Mouse (Mus musculus) midbrain, embryonic 15.5 days (tissue): ENCODE results near the gene Frmd6. TPM values are rescaled to one million over a fixed set of nuclear protein-coding genes. Genes with fewer than 3 reads are reported as not detected.

Experiments used
- ATAC-seq: fragments of 200-750 bp; cut with Nextera tagmentation; replicated peaks from 2 replicates; pipeline ENCODE4 v1.8.0; 2017; ENCODE audit warnings: moderate TSS enrichment
- H3K27ac ChIP-seq: fragments of 300-500 bp; sonication (generic); 2 replicates; pipeline ENCODE4 v1.5.1; 2015; ENCODE audit warnings: mild to moderate bottlenecking, inconsistent platforms
- H3K27me3 ChIP-seq: fragments of 300-500 bp; sonication (generic); replicated peaks from 2 replicates; pipeline ENCODE4 v1.6.1; 2015; ENCODE audit warnings: inconsistent platforms
- H3K36me3 ChIP-seq: fragments of 300-500 bp; sonication (generic); replicated peaks from 2 replicates; pipeline ENCODE4 v1.6.1; 2015; ENCODE audit warnings: inconsistent platforms
- H3K4me1 ChIP-seq: fragments of 300-500 bp; sonication (generic); 2 replicates; pipeline ENCODE4 v1.6.1; 2015; ENCODE audit warnings: inconsistent platforms
- H3K4me2 ChIP-seq: fragments of 300-500 bp; sonication (generic); 2 replicates; pipeline ENCODE4 v1.6.1; 2015; ENCODE audit warnings: inconsistent platforms, mild to moderate bottlenecking, moderate library complexity
- H3K4me3 ChIP-seq: fragments of 300-500 bp; sonication (generic); 2 replicates; pipeline ENCODE4 v1.5.1; 2015; ENCODE audit warnings: mild to moderate bottlenecking, inconsistent platforms
- H3K9ac ChIP-seq: fragments of 300-500 bp; sonication (generic); 2 replicates; pipeline ENCODE4 v1.6.1; 2015; ENCODE audit warnings: mild to moderate bottlenecking, inconsistent platforms
- H3K9me3 ChIP-seq: fragments of 300-500 bp; sonication (generic); 2 replicates; pipeline ENCODE4 v1.6.1; 2016; ENCODE audit warnings: inconsistent platforms
- WGBS: fragments of 180-500 bp; shearing (Covaris S2); methylation state at CpG from one replicate; pipeline ENCODE4 v1.1.7; 2015; ENCODE audit warnings: mixed read lengths; 5-methylcytosine and 5-hydroxymethylcytosine counted together
- polyA plus RNA-seq: library from polyadenylated mRNA; unstranded; fragments of >200 nt; fragmentation: Nextera tagmentation; extraction: Ambion mirVana; gene quantifications from 2 replicates; pipeline ENCODE4 v1.2.1, GENCODE M21; 2015

Gene Frmd6
- polyA plus RNA-seq, 1 experiment from 2014 or later, result 9.7 TPM

DNA sequence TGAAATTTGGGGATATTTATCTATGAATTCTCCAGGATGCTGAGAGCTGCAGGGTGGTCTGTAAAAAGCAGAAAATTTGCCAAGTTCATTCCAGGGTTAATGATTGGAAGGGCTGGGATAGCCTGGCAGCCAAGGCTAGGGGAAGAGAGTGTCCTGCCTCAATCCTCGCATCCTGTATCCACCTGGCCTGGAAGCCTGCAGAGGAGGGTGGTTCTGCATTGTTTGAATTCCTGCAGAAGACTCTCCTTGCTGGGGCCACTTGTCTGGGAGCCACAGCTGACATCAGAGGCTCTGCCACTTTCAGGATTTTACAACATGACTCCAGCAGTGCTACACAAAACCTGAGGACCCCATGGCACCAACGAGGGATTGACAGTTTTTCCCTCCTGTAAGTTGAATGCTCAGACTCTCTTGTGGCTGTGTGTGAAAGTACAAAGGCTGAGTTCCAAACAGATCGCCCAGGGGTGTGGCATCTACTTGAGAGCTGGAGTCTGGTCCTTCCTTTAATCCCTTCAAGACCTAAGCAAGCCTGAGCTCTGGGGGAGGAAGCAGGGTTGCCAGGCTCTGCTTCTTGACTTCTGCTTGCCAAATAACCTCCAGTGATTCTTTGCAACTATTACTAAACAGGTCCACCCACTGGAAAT, 12.4 kb upstream of the Frmd6 start:
- 16% methylated on average over 3 of the region's 3 CpGs for WGBS
- Histone ChIP-seq H3K4me3 (no peak overlapping the region), H3K9ac (no peak overlapping the region), H3K4me2 (no peak overlapping the region), H3K36me3 (no peaks in the 10 kb centered on the region), H3K27me3 (no peaks in the 10 kb centered on the region), H3K9me3 (no peaks in the 10 kb centered on the region), H3K4me1 (no peaks in the 10 kb centered on the region), H3K27ac (no peak overlapping the region)
- no peak for ATAC-seq

DNA sequence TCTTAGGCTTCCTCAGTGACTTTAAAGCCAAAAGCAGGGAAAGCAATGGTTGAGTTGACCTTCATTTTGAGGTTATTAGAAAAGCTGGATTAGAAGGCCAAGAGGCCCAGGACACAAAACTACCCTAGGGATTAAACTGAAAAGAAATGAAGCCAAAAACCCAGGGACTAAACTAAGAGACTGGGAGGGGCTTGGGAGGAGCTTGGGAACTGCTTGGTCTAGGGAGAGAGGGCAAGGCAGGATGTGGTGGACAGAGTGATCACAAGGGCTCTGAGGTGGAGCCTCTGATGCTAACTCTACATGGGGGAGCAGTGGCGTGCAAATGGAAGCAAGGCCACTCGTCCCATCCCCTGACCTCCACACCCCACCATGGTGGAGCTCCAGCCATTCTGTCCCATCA, 8.6 kb upstream of the Frmd6 start:
- H3K27me3 ChIP-seq, result no peaks in the 10 kb centered on the region
- H3K36me3 ChIP-seq, result no peaks in the 10 kb centered on the region
- no peaks in the 10 kb centered on the region for H3K4me1 ChIP-seq
- H3K4me3 ChIP-seq, result no peak overlapping the region
- no peak overlapping the region for H3K4me2 ChIP-seq
- 60% methylated on average over 2 of the region's 2 CpGs for WGBS
- no peak overlapping the region for H3K9ac ChIP-seq
- no peak for ATAC-seq
- no peak overlapping the region for H3K27ac ChIP-seq
- no peaks in the 10 kb centered on the region for H3K9me3 ChIP-seq

DNA sequence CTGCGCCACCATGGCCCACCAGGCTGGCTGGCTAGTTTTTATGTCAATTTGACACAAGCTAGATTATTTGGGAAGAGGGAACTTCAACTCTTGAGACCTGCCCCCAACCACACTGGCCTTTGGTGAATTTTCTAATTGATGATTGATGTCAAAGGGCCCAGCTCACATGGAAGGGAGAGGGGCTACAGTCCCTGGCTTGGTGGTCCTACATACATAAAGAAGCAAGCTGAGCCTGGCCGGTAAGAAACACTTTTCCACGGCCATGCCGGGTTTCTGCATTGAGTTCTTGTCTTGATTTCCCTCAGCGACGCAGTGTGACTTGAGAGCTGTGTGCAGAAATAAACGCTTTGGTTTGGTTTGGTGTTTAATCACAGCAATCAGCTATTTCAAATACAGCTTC, 1.3 kb upstream of the Frmd6 start:
- H3K9ac ChIP-seq, result no peak overlapping the region
- H3K27me3 ChIP-seq, result no peaks in the 10 kb centered on the region
- H3K9me3 ChIP-seq, result no peaks in the 10 kb centered on the region
- no peak for ATAC-seq
- H3K4me1 ChIP-seq, result peaks cover 27% of the 10 kb centered on the region
- no peaks in the 10 kb centered on the region for H3K36me3 ChIP-seq
- H3K4me2 ChIP-seq, result peak overlapping the region; percentile 82
- 66% methylated on average over 7 of the region's 7 CpGs for WGBS
- peak overlapping the region; percentile 79 for H3K4me3 ChIP-seq
- H3K27ac ChIP-seq, result 0 out of 2 replicates have a peak overlapping the region, but pooled peaks have one; percentile 91

GRCm38 (mm10) chr12:70825651-70826317, 470 bp downstream of the Frmd6 start:
- peaks cover 31% of the 10 kb centered on the region for H3K4me1 ChIP-seq
- no peaks in the 10 kb centered on the region for H3K9me3 ChIP-seq
- H3K27ac ChIP-seq, result peak overlapping the region; percentile 91
- peak overlapping the region; percentile 79 for H3K4me3 ChIP-seq
- no peaks in the 10 kb centered on the region for H3K36me3 ChIP-seq
- under 1% methylated on average over 55 of the region's 55 CpGs for WGBS
- peak overlapping the region; percentile 82 for H3K4me2 ChIP-seq
- no peaks in the 10 kb centered on the region for H3K27me3 ChIP-seq
- ATAC-seq, result peak; percentile 66
- H3K9ac ChIP-seq, result peak overlapping the region; percentile 74

GRCm38 (mm10) chr12:70826318-70827072, 1.2 kb downstream of the Frmd6 start:
- Histone ChIP-seq H3K4me1 (peaks cover 31% of the 10 kb centered on the region), H3K9me3 (no peaks in the 10 kb centered on the region), H3K27ac (peak overlapping the region; percentile 91), H3K36me3 (no peaks in the 10 kb centered on the region), H3K9ac (peak overlapping the region; percentile 74; the same call in 1 of the 2 replicates), H3K27me3 (no peaks in the 10 kb centered on the region), H3K4me3 (peak overlapping the region; percentile 79), H3K4me2 (peak overlapping the region; percentile 82)
- 2% methylated on average over 19 of the region's 19 CpGs for WGBS
- ATAC-seq, result no peak

- Histone ChIP-seq H3K36me3 (no peaks in the 10 kb centered on the region), H3K9ac (peak overlapping the region; percentile 28; the same call in 1 of the 2 replicates), H3K4me2 (peak overlapping the region; percentile 82), H3K4me1 (peaks cover 31% of the 10 kb centered on the region), H3K27me3 (no peaks in the 10 kb centered on the region), H3K9me3 (no peaks in the 10 kb centered on the region), H3K27ac (no peak overlapping the region), H3K4me3 (peak overlapping the region; percentile 79)
- ATAC-seq, result no peak
- WGBS, result 35% methylated on average over 9 of the region's 9 CpGs
Measured at GRCm38 (mm10) chr12:70827187-70827900, 2.0 kb downstream of the Frmd6 start.

DNA sequence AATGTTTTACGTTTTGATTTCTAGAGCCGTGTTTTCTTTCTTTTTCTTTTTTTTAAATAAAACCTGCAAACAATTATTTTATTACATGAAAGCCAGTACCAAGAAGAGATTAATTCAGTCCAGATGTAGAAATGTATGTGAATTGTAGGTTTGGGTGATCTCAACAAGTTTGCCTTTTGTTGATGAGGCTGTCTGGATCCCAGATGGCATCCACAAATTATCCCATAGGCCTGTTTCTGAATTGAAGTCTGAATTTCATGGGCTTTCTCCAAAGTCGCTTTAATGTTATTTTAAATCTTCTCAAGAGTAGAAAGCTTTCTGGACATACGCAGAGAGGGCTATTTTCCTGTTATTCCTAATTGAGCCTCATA, 2.6 kb downstream of the Frmd6 start:
- WGBS, result 76% methylated on average over 4 of the region's 4 CpGs
- Histone ChIP-seq H3K36me3 (no peaks in the 10 kb centered on the region), H3K4me1 (peaks cover 31% of the 10 kb centered on the region), H3K27ac (no peak overlapping the region), H3K9ac (no peak overlapping the region), H3K4me2 (no peak overlapping the region), H3K27me3 (no peaks in the 10 kb centered on the region), H3K4me3 (no peak overlapping the region), H3K9me3 (no peaks in the 10 kb centered on the region)
- ATAC-seq, result no peak

DNA sequence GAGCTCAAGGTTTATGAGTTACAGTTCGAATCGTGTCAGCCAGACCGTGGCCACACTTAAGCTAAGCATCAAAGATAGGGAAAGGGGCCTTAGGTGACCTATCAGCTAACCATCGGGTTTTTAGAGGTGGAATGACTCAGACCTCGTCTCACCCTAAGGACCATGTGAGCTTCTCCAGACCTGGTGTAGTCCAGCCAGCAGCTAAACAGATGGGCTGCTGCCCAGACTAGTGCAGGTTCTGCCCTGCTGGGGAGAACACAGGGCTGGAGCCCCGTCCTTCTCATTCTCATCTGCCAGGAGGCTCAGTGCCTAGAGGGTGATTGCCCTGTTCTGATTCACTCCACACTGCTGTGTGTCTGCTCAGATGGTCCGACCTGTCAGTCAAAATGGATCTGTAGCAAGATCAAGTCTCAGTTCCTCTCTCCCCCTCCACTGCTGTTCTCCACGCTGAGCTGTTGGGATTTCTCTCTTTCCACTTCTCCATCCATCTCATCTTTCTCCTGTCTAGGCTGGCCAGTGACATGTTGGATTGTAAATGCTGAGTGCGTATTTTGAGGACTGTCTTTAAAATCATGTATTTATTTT, 5.8 kb downstream of the Frmd6 start:
- H3K4me3 ChIP-seq, result no peak overlapping the region
- WGBS, result 84% methylated on average over 9 of the region's 9 CpGs
- no peak overlapping the region for H3K27ac ChIP-seq
- no peak for ATAC-seq
- peaks cover 18% of the 10 kb centered on the region for H3K4me1 ChIP-seq
- H3K36me3 ChIP-seq, result no peaks in the 10 kb centered on the region
- no peaks in the 10 kb centered on the region for H3K27me3 ChIP-seq
- H3K9me3 ChIP-seq, result no peaks in the 10 kb centered on the region
- H3K4me2 ChIP-seq, result no peak overlapping the region
- H3K9ac ChIP-seq, result no peak overlapping the region

DNA sequence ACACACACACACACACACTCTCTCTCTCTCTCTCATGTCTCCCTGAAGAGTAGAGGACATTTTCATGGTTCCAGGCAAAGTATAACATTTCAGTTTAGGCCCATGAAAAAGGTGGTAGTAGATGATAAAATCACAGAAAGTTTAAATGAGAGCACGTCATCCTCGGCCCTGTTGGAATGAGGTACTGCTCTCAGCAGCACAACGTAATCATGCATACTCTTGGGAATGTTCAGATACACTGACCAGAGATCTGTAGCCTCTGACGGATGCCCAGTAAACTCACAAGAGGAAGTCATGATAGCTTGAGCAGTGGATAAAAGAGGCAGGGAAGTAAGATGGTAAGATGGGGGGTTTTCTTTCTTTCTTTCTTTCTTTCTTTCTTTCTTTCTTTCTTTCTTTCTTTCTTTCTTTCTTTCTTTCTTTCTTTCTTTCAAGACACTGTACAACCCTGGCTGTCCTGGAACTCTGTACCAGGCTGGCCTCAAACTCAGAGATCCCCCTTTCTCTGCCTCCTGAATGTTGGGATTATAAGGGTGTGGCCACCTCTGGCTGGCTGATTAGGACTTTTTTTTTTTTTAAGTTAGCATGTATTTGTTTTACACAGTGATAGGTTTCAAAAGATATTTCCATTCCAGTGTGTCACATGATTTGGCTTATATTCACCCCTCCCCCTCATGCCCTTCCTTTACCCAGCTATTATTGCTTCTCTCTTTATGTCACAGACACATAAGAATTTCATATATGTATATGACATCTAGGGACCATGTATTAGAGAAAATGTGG, 7.1 kb downstream of the Frmd6 start:
- 84% methylated on average over 4 of the region's 4 CpGs for WGBS
- H3K4me3 ChIP-seq, result no peak overlapping the region
- no peaks in the 10 kb centered on the region for H3K27me3 ChIP-seq
- H3K9ac ChIP-seq, result no peak overlapping the region
- no peak overlapping the region for H3K4me2 ChIP-seq
- no peak for ATAC-seq
- H3K4me1 ChIP-seq, result peaks cover 6% of the 10 kb centered on the region
- H3K9me3 ChIP-seq, result no peaks in the 10 kb centered on the region
- no peak overlapping the region for H3K27ac ChIP-seq
- H3K36me3 ChIP-seq, result no peaks in the 10 kb centered on the region

- WGBS, result 93% methylated on average over 3 of the region's 3 CpGs
- no peak overlapping the region for H3K27ac ChIP-seq
- H3K9me3 ChIP-seq, result no peaks in the 10 kb centered on the region
- H3K9ac ChIP-seq, result no peak overlapping the region
- H3K4me1 ChIP-seq, result peaks cover 4% of the 10 kb centered on the region; the same call in 1 of the 2 replicates
- H3K27me3 ChIP-seq, result no peaks in the 10 kb centered on the region
- no peak overlapping the region for H3K4me2 ChIP-seq
- H3K36me3 ChIP-seq, result no peaks in the 10 kb centered on the region
- ATAC-seq, result no peak
- H3K4me3 ChIP-seq, result no peak overlapping the region
Measured at GRCm38 (mm10) chr12:70833050-70833449, 7.7 kb downstream of the Frmd6 start.

- no peaks in the 10 kb centered on the region for H3K36me3 ChIP-seq
- H3K9me3 ChIP-seq, result no peaks in the 10 kb centered on the region
- no peak overlapping the region for H3K27ac ChIP-seq
- WGBS, result 87% methylated on average over 4 of the region's 4 CpGs
- no peaks in the 10 kb centered on the region for H3K27me3 ChIP-seq
- H3K9ac ChIP-seq, result no peak overlapping the region
- H3K4me2 ChIP-seq, result no peak overlapping the region
- peaks cover 4% of the 10 kb centered on the region; the same call in 1 of the 2 replicates for H3K4me1 ChIP-seq
- no peak for ATAC-seq
- H3K4me3 ChIP-seq, result no peak overlapping the region
Measured at GRCm38 (mm10) chr12:70834043-70834442, 8.7 kb downstream of the Frmd6 start.
